Comparison of ENCODE assay signal across 8 mouse cellular contexts in the genomic region with DNA sequence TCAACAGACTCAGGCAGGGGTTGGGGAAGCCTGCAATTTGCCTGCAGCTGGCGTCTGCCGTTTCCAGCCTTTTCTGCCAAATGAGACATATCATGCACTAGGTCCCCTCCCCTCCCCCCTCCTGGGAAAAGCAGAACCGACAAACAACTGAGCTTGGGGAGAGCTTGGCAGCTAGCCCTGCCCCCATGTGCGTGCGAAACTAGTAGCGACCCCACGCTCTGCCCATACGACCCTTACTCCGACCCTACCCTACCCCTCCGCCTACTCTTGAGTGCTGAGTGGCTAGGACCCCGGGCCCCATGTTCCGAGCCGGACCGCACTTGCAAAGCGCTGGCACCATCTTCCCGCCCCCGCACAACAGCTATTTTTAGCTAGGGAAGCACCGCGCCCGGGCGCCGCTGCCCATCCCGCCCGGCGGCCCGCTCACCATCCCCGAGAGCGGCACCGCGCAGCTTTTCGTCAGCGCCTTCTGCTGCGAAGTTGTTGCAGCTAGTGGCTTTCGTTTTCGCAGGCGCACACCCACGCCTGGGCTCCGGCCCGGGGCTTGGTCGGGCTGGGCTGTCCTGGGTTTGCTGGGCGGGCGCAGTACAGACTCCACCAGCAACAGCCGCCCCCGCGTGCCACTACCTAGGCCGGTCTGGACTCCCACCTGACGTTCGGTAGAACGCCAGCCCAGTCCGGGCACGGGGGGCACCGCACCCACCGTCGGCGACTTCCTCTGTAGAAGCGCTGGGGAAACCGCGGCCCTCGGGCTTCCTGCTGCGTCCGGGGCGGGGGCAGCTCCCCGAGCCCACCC. TPM values are rescaled to one million over a fixed set of nuclear protein-coding genes. Genes with fewer than 3 reads are reported as not detected.
DNase-seq lines count a peak whose midpoint lies in the region; ATAC-seq and TF ChIP-seq lines count a peak whose summit lies in the region.

No protein-coding gene starts in this region.

- ATAC-seq in lung, postnatal 0 days, result peak; percentile 83

- peak overlapping the region; percentile 72 for H3K9ac ChIP-seq in lung, postnatal 0 days (replicated peaks; ENCODE audit: low read depth)

- no peak for TF ChIP-seq CTCF in lung, postnatal 0 days (IDR thresholded peaks at IDR 0.05)

- H3K9me3 ChIP-seq in lung, postnatal 0 days (ENCODE audit: low read length), result no peaks in the 10 kb centered on the region

- no peaks in the 10 kb centered on the region for H3K27me3 ChIP-seq in lung, postnatal 0 days (replicated peaks; ENCODE audit: insufficient read depth, low read length)

- H3K4me2 ChIP-seq in lung, postnatal 0 days (replicated peaks; ENCODE audit: low read depth, low read length), result peak overlapping the region; percentile 84

- peak overlapping the region; percentile 80 for H3K4me3 ChIP-seq in lung, postnatal 0 days (ENCODE audit: low read depth, low read length)

- under 1% methylated on average over 63 of the region's 63 CpGs for WGBS in lung, postnatal 0 days

- H3K27ac ChIP-seq in lung, postnatal 0 days (ENCODE audit: low read length), result peak overlapping the region; percentile 87

- H3K4me1 ChIP-seq in lung, postnatal 0 days (ENCODE audit: insufficient read depth, low read depth, low read length), result peaks cover 11% of the 10 kb centered on the region

- H3K36me3 ChIP-seq in lung, postnatal 0 days (ENCODE audit: insufficient read depth, low read length), result peaks cover 4% of the 10 kb centered on the region; the same call in 1 of the 2 replicates

- TF ChIP-seq EP300 in lung, postnatal 0 days (IDR thresholded peaks at IDR 0.05), result no peak

- peak; percentile 82 for DNase-seq in Muller cell, postnatal 12 days (ENCODE audit: inconsistent ontology term)
- peak; percentile 81 for DNase-seq in cerebellum, adult 8-10 months
- DNase-seq in forelimb bud, embryonic 11.5 days (ENCODE audit: low read depth, low spot score), result peak; percentile 39
- DNase-seq in heart, postnatal 4 days, result peak; percentile 76
- peak; percentile 75 to 80 for DNase-seq in layer of hippocampus, postnatal 10 days (ENCODE audit: low spot score in 2 of 2)
- DNase-seq in lung, postnatal 0 days (ENCODE audit: low spot score), result peak; percentile 68
- DNase-seq in ovary, postnatal 10 days (ENCODE audit: low spot score), result peak; percentile 63
- DNase-seq in thymus, postnatal 10 days (ENCODE audit: low spot score in 2 of 2), result peak; percentile 57 to 69

RNA-seq across cellular contexts. Expression of a gene that starts 23.5 kb away (rescaled TPM):
- 1 to 10 TPM; 4.7 to 4.9 TPM for total RNA-seq in heart, postnatal 4 days (2021)
- total RNA-seq in layer of hippocampus, postnatal 10 days (2021), result 1 to 10 TPM; 1.6 to 2.8 TPM
- polyA plus RNA-seq in lung, postnatal 0 days (2015; fragmentation: Nextera tagmentation; extraction: Ambion mirVana), result 9.3 and 9.4 TPM in 2 replicates

Comparison
In these comparisons a context has a peak if more than half of its experiments do, and no peak if none do; other contexts are left out.
1. Peak in every context shown above with its lines: DNase-seq, ATAC-seq, H3K4me3 ChIP-seq and H3K27ac ChIP-seq.